Mouse (Mus musculus): ENCODE measurements at regions not wholly inside any gene's neighbourhood (a gene's known extent, or its start where the extent isn't known, plus 50 kb on each side); places are given as distances from the start of the nearest gene placed in this dataset.
A peak's percentile ranks its signal among the peaks of the same experiment; 100 is the strongest.

DNA sequence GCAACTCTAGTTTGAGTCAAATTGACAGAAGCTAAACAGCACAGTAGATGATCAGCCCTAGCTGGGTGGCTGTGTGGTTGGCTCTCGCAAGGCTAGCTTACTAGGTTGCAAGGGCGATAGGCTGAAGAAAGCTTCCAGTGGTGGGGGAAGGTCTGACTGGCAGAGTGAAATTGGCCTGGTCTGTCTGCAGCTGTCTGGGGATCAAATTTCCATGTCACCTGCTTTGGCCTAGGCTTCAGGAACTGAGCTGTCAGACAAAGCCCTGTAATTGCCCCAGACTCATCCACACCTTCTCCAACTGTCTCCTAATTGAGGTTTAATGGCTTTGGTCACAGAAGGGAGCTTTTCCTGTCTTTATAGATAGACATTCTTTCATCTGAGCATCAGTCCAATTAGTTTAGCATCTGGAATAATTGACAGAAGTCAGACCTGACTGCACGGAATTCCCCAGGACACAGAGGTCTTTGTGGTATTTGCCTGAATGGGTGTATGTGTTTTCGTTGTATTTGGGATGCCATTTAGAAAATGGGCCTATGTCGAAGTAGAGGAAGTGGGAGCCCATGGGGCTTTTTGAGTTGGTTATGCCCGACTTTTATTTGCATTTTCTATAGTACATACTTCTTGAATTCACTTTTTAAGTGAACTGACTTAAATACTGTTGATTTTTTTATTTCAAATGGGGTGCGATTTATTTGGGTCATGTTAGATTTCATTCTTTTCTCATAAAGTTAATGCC, 348.2 kb downstream of the Hlx start:
- ATAC-seq (ENCODE audit: insufficient number of reproducible peaks, insufficient read depth, low FRiP score, low TSS enrichment, low read depth): no peak
- H3K4me2 ChIP-seq: no peak overlapping the region
- 47% methylated on average over 7 of the region's 7 CpGs for WGBS

DNA sequence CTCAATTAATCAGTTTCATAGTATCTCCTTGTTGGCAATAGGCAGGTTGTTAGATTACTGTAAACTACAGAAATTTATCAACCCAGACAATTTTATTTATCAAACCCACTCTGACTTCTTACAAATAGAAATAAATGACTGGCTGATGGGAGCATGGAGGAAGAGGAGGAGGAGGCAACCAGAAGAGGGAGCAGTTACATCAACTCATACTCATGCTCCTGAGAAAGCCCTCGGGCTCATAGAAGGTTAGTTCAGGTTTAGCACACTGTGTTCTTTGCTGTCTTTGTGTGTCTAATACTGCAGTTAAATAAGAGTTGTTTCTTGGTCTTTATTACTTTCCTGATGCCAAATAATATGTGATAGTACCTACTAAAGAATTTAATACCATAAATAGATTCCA, 344.6 kb upstream of the 1700056E22Rik start:
- Histone ChIP-seq H3K4me1 (replicated peaks) (peaks cover 7% of the 10 kb centered on the region), H3K36me3 (no peaks in the 10 kb centered on the region), H3K9ac (replicated peaks) (no peak overlapping the region), H3K9me3 (peaks cover 2% of the 10 kb centered on the region; the same call in 1 of the 2 replicates), H3K4me3 (replicated peaks) (no peak overlapping the region), H3K27me3 (no peaks in the 10 kb centered on the region), H3K27ac (no peak overlapping the region), H3K4me2 (no peak overlapping the region)
- 79% methylated on average over 1 of the region's 1 CpGs for WGBS
- no peak for ATAC-seq (ENCODE audit: insufficient number of reproducible peaks, insufficient read depth, low FRiP score, low TSS enrichment, low read depth)

More for the DNA sequence above, 348.2 kb downstream of the Hlx start:
- Histone ChIP-seq H3K36me3 (no peaks in the 10 kb centered on the region), H3K4me3 (replicated peaks) (no peak overlapping the region), H3K27me3 (peaks cover 11% of the 10 kb centered on the region; the same call in 1 of the 2 replicates), H3K27ac (no peak overlapping the region), H3K9ac (replicated peaks) (no peak overlapping the region), H3K4me1 (replicated peaks) (peaks cover 5% of the 10 kb centered on the region; the same call in 1 of the 2 replicates), H3K9me3 (no peaks in the 10 kb centered on the region)

- no peak for ATAC-seq (ENCODE audit: insufficient number of reproducible peaks, insufficient read depth, low FRiP score, low TSS enrichment, low read depth)
- no peaks in the 10 kb centered on the region for H3K27me3 ChIP-seq
- H3K9me3 ChIP-seq: peaks cover 11% of the 10 kb centered on the region; the same call in 1 of the 2 replicates
- no peaks in the 10 kb centered on the region for H3K36me3 ChIP-seq
- H3K4me3 ChIP-seq (replicated peaks): no peak overlapping the region
- H3K9ac ChIP-seq (replicated peaks): no peak overlapping the region
- no peaks in the 10 kb centered on the region for H3K4me1 ChIP-seq (replicated peaks)
- H3K4me2 ChIP-seq: no peak overlapping the region
- H3K27ac ChIP-seq: no peak overlapping the region
Observed at GRCm38 (mm10) chr1:184365026-184365425, 330.9 kb upstream of the 1700056E22Rik start.

GRCm38 (mm10) chr1:184358226-184358568, 324.1 kb upstream of the 1700056E22Rik start:
- no peak overlapping the region for H3K4me3 ChIP-seq (replicated peaks)
- no peak for ATAC-seq (ENCODE audit: insufficient number of reproducible peaks, insufficient read depth, low FRiP score, low TSS enrichment, low read depth)
- no peak overlapping the region for H3K9ac ChIP-seq (replicated peaks)
- H3K9me3 ChIP-seq: no peaks in the 10 kb centered on the region
- no peak overlapping the region for H3K27ac ChIP-seq
- no peaks in the 10 kb centered on the region for H3K36me3 ChIP-seq
- H3K27me3 ChIP-seq: no peaks in the 10 kb centered on the region; the same call in 1 of the 2 replicates
- no peak overlapping the region for H3K4me2 ChIP-seq
- WGBS: 85% methylated on average over 6 of the region's 6 CpGs
- H3K4me1 ChIP-seq (replicated peaks): peaks cover 13% of the 10 kb centered on the region

GRCm38 (mm10) chr1:184357474-184358225, 323.5 kb upstream of the 1700056E22Rik start:
- no peak for ATAC-seq (ENCODE audit: insufficient number of reproducible peaks, insufficient read depth, low FRiP score, low TSS enrichment, low read depth)
- H3K27me3 ChIP-seq: no peaks in the 10 kb centered on the region; the same call in 1 of the 2 replicates
- no peak overlapping the region for H3K9ac ChIP-seq (replicated peaks)
- 57% methylated on average over 4 of the region's 4 CpGs for WGBS
- no peaks in the 10 kb centered on the region for H3K36me3 ChIP-seq
- H3K27ac ChIP-seq: no peak overlapping the region
- H3K4me2 ChIP-seq: no peak overlapping the region
- peaks cover 13% of the 10 kb centered on the region for H3K4me1 ChIP-seq (replicated peaks)
- H3K4me3 ChIP-seq (replicated peaks): no peak overlapping the region
- H3K9me3 ChIP-seq: no peaks in the 10 kb centered on the region

GRCm38 (mm10) chr1:184353832-184354449, 319.8 kb upstream of the 1700056E22Rik start:
- no peak overlapping the region for H3K4me2 ChIP-seq
- no peak overlapping the region for H3K9ac ChIP-seq (replicated peaks)
- WGBS: 28% methylated on average over 8 of the region's 8 CpGs
- peaks cover 20% of the 10 kb centered on the region for H3K4me1 ChIP-seq (replicated peaks)
- H3K27me3 ChIP-seq: peaks cover 5% of the 10 kb centered on the region
- ATAC-seq (ENCODE audit: insufficient number of reproducible peaks, insufficient read depth, low FRiP score, low TSS enrichment, low read depth): peak; percentile 92
- no peaks in the 10 kb centered on the region for H3K9me3 ChIP-seq
- no peaks in the 10 kb centered on the region for H3K36me3 ChIP-seq
- no peak overlapping the region for H3K4me3 ChIP-seq (replicated peaks)
- H3K27ac ChIP-seq: 0 out of 2 replicates have a peak overlapping the region, but pooled peaks have one; percentile 25

GRCm38 (mm10) chr1:184351760-184352159, 317.7 kb upstream of the 1700056E22Rik start:
- no peak for ATAC-seq (ENCODE audit: insufficient number of reproducible peaks, insufficient read depth, low FRiP score, low TSS enrichment, low read depth)
- 78% methylated on average over 5 of the region's 5 CpGs for WGBS
- no peak overlapping the region for H3K4me2 ChIP-seq
- H3K4me3 ChIP-seq (replicated peaks): no peak overlapping the region
- H3K9ac ChIP-seq (replicated peaks): no peak overlapping the region
- H3K9me3 ChIP-seq: no peaks in the 10 kb centered on the region
- H3K36me3 ChIP-seq: no peaks in the 10 kb centered on the region
- no peak overlapping the region for H3K27ac ChIP-seq
- H3K27me3 ChIP-seq: peaks cover 5% of the 10 kb centered on the region
- H3K4me1 ChIP-seq (replicated peaks): peaks cover 20% of the 10 kb centered on the region

- Histone ChIP-seq H3K4me2 (no peak overlapping the region), H3K27ac (no peak overlapping the region), H3K4me1 (replicated peaks) (peaks cover 16% of the 10 kb centered on the region), H3K36me3 (no peaks in the 10 kb centered on the region), H3K9ac (replicated peaks) (no peak overlapping the region), H3K9me3 (no peaks in the 10 kb centered on the region), H3K4me3 (replicated peaks) (no peak overlapping the region), H3K27me3 (no peaks in the 10 kb centered on the region)
- ATAC-seq (ENCODE audit: insufficient number of reproducible peaks, insufficient read depth, low FRiP score, low TSS enrichment, low read depth): no peak
- WGBS: 71% methylated on average over 2 of the region's 2 CpGs
Observed at GRCm38 (mm10) chr1:184344829-184345228, 310.7 kb upstream of the 1700056E22Rik start.

DNA sequence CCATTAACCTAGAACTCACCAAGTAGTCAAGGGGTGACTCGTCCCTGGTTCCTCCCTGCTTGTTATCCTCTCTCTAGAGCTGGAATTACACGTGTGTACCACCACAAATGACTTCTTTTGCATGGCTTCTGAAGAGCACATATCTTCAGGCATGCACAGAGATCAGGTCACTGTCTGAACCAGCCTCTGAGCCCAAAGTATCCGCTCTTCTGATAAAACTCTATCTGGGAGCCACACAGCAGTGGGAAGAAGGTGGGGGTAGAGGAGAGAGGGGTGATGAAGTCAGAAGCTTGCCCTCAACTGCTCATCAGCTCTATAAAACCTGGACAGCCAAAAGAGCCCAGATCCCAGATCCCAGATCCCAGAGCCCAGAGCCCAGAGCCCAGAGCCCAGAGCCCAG, 301.9 kb upstream of the 1700056E22Rik start:
- Histone ChIP-seq H3K4me1 (replicated peaks) (peaks cover 41% of the 10 kb centered on the region), H3K27ac (peak overlapping the region; percentile 41; the same call in 1 of the 2 replicates), H3K4me3 (replicated peaks) (no peak overlapping the region), H3K27me3 (no peaks in the 10 kb centered on the region), H3K9me3 (no peaks in the 10 kb centered on the region), H3K4me2 (no peak overlapping the region), H3K36me3 (no peaks in the 10 kb centered on the region), H3K9ac (replicated peaks) (no peak overlapping the region)
- WGBS: 74% methylated on average over 3 of the region's 3 CpGs
- ATAC-seq (ENCODE audit: insufficient number of reproducible peaks, insufficient read depth, low FRiP score, low TSS enrichment, low read depth): peak; percentile 7; the same call in 1 of the 2 replicates

- ATAC-seq (ENCODE audit: insufficient number of reproducible peaks, insufficient read depth, low FRiP score, low TSS enrichment, low read depth): peak; percentile 90
- Histone ChIP-seq H3K9ac (replicated peaks) (no peak overlapping the region), H3K36me3 (no peaks in the 10 kb centered on the region), H3K4me2 (0 out of 2 replicates have a peak overlapping the region, but pooled peaks have one; percentile 23), H3K27ac (peak overlapping the region; percentile 81), H3K4me3 (replicated peaks) (no peak overlapping the region), H3K27me3 (no peaks in the 10 kb centered on the region), H3K9me3 (no peaks in the 10 kb centered on the region), H3K4me1 (replicated peaks) (peaks cover 36% of the 10 kb centered on the region)
- 10% methylated on average over 6 of the region's 6 CpGs for WGBS
Observed at GRCm38 (mm10) chr1:184335281-184335680, 301.2 kb upstream of the 1700056E22Rik start.

- no peaks in the 10 kb centered on the region for H3K27me3 ChIP-seq
- peaks cover 36% of the 10 kb centered on the region for H3K4me1 ChIP-seq (replicated peaks)
- no peaks in the 10 kb centered on the region for H3K9me3 ChIP-seq
- no peaks in the 10 kb centered on the region for H3K36me3 ChIP-seq
- no peak overlapping the region for H3K9ac ChIP-seq (replicated peaks)
- H3K4me3 ChIP-seq (replicated peaks): no peak overlapping the region
- H3K4me2 ChIP-seq: no peak overlapping the region
- 18% methylated on average over 5 of the region's 5 CpGs for WGBS
- H3K27ac ChIP-seq: peak overlapping the region; percentile 81
- ATAC-seq (ENCODE audit: insufficient number of reproducible peaks, insufficient read depth, low FRiP score, low TSS enrichment, low read depth): peak; percentile 28; the same call in 1 of the 2 replicates
Observed at GRCm38 (mm10) chr1:184334818-184335217, 300.7 kb upstream of the 1700056E22Rik start.

Data from limb, embryonic 12.5 days (tissue).